Mouse (Mus musculus): ENCODE measurements at regions not wholly inside any gene's neighbourhood (a gene's known extent, or its start where the extent isn't known, plus 50 kb on each side); places are given as distances from the start of the nearest gene placed in this dataset.

GRCm38 (mm10) chr7:64047831-64048230 is 105.8 kb upstream of the Trpm1 start:
- Histone ChIP-seq H3K27ac (0 out of 2 replicates have a peak overlapping the region, but pooled peaks have one; percentile 72), H3K4me2 (ENCODE audit: low read depth, low read length) (no peak overlapping the region)
- no peak for DNase-seq (ENCODE audit: low spot score)

GRCm38 (mm10) chr7:64045292-64045691 is 106.6 kb upstream of the Klf13 start:
- no peak for ATAC-seq
- DNase-seq (ENCODE audit: low spot score): no peak
- no peak overlapping the region for H3K4me3 ChIP-seq (ENCODE audit: low read length)

More at GRCm38 (mm10) chr7:64047831-64048230, 105.8 kb upstream of the Trpm1 start:
- Histone ChIP-seq H3K4me1 (ENCODE audit: insufficient read depth, low read length) (peaks cover 18% of the 10 kb centered on the region), H3K9me3 (ENCODE audit: low read length) (no peaks in the 10 kb centered on the region), H3K27me3 (ENCODE audit: insufficient read depth, low read length) (no peaks in the 10 kb centered on the region), H3K36me3 (ENCODE audit: insufficient read depth, low read length) (no peaks in the 10 kb centered on the region), H3K4me3 (ENCODE audit: low read length) (no peak overlapping the region), H3K9ac (replicated peaks; ENCODE audit: low read length) (peak overlapping the region; percentile 63; the same call in 1 of the 2 replicates)
- no peak for TF ChIP-seq CTCF (IDR thresholded peaks at IDR 0.05; ENCODE audit: low read depth)
- no peak for ATAC-seq
- WGBS: 90% methylated on average over 4 of the region's 4 CpGs

GRCm38 (mm10) chr7:64042978-64043377 is 104.3 kb upstream of the Klf13 start:
- H3K4me2 ChIP-seq (ENCODE audit: low read depth, low read length): no peak overlapping the region
- no peak overlapping the region for H3K27ac ChIP-seq
- WGBS: 73% methylated on average over 2 of the region's 2 CpGs
- no peak overlapping the region for H3K9ac ChIP-seq (replicated peaks; ENCODE audit: low read length)
- no peaks in the 10 kb centered on the region for H3K27me3 ChIP-seq (ENCODE audit: insufficient read depth, low read length)
- no peaks in the 10 kb centered on the region for H3K9me3 ChIP-seq (ENCODE audit: low read length)
- ATAC-seq (no peak), DNase-seq (ENCODE audit: low spot score) (no peak)
- TF ChIP-seq CTCF (IDR thresholded peaks at IDR 0.05; ENCODE audit: low read depth): no peak
- H3K4me1 ChIP-seq (ENCODE audit: insufficient read depth, low read length): no peaks in the 10 kb centered on the region
- no peaks in the 10 kb centered on the region for H3K36me3 ChIP-seq (ENCODE audit: insufficient read depth, low read length)
- no peak overlapping the region for H3K4me3 ChIP-seq (ENCODE audit: low read length)

More at GRCm38 (mm10) chr7:64045292-64045691, 106.6 kb upstream of the Klf13 start:
- no peak overlapping the region for H3K4me2 ChIP-seq (ENCODE audit: low read depth, low read length)
- H3K4me1 ChIP-seq (ENCODE audit: insufficient read depth, low read length): peaks cover 18% of the 10 kb centered on the region
- WGBS: 84% methylated on average over 3 of the region's 3 CpGs
- no peaks in the 10 kb centered on the region for H3K36me3 ChIP-seq (ENCODE audit: insufficient read depth, low read length)
- H3K27me3 ChIP-seq (ENCODE audit: insufficient read depth, low read length): no peaks in the 10 kb centered on the region
- no peak overlapping the region for H3K9ac ChIP-seq (replicated peaks; ENCODE audit: low read length)
- H3K27ac ChIP-seq: no peak overlapping the region
- no peak for TF ChIP-seq CTCF (IDR thresholded peaks at IDR 0.05; ENCODE audit: low read depth)
- no peaks in the 10 kb centered on the region for H3K9me3 ChIP-seq (ENCODE audit: low read length)

GRCm38 (mm10) chr7:64041303-64041702 is 102.6 kb upstream of the Klf13 start:
- no peaks in the 10 kb centered on the region for H3K4me1 ChIP-seq (ENCODE audit: insufficient read depth, low read length)
- TF ChIP-seq CTCF (IDR thresholded peaks at IDR 0.05; ENCODE audit: low read depth): peak; percentile 35; the same call in 1 of the 2 replicates
- no peaks in the 10 kb centered on the region for H3K9me3 ChIP-seq (ENCODE audit: low read length)
- H3K27ac ChIP-seq: no peak overlapping the region
- no peaks in the 10 kb centered on the region for H3K27me3 ChIP-seq (ENCODE audit: insufficient read depth, low read length)
- no peak overlapping the region for H3K9ac ChIP-seq (replicated peaks; ENCODE audit: low read length)
- DNase-seq (ENCODE audit: low spot score): peak; percentile 11
- 96% methylated on average over 7 of the region's 7 CpGs for WGBS
- no peaks in the 10 kb centered on the region for H3K36me3 ChIP-seq (ENCODE audit: insufficient read depth, low read length)
- no peak overlapping the region for H3K4me3 ChIP-seq (ENCODE audit: low read length)
- no peak for ATAC-seq
- H3K4me2 ChIP-seq (ENCODE audit: low read depth, low read length): no peak overlapping the region

- H3K9ac ChIP-seq (replicated peaks; ENCODE audit: low read length): no peak overlapping the region
- no peaks in the 10 kb centered on the region for H3K27me3 ChIP-seq (ENCODE audit: insufficient read depth, low read length)
- no peak for ATAC-seq
- H3K27ac ChIP-seq: no peak overlapping the region
- no peak for DNase-seq (ENCODE audit: low spot score)
- 74% methylated on average over 7 of the region's 7 CpGs for WGBS
- H3K4me3 ChIP-seq (ENCODE audit: low read length): no peak overlapping the region
- TF ChIP-seq CTCF (IDR thresholded peaks at IDR 0.05; ENCODE audit: low read depth): no peak
- H3K9me3 ChIP-seq (ENCODE audit: low read length): no peaks in the 10 kb centered on the region
- no peaks in the 10 kb centered on the region for H3K36me3 ChIP-seq (ENCODE audit: insufficient read depth, low read length)
- no peak overlapping the region for H3K4me2 ChIP-seq (ENCODE audit: low read depth, low read length)
- H3K4me1 ChIP-seq (ENCODE audit: insufficient read depth, low read length): no peaks in the 10 kb centered on the region
Measured at GRCm38 (mm10) chr7:64040026-64040737, 101.5 kb upstream of the Klf13 start.

- Histone ChIP-seq H3K36me3 (ENCODE audit: insufficient read depth, low read length) (no peaks in the 10 kb centered on the region), H3K9me3 (ENCODE audit: low read length) (no peaks in the 10 kb centered on the region), H3K27ac (no peak overlapping the region), H3K4me1 (ENCODE audit: insufficient read depth, low read length) (no peaks in the 10 kb centered on the region), H3K27me3 (ENCODE audit: insufficient read depth, low read length) (no peaks in the 10 kb centered on the region), H3K4me2 (ENCODE audit: low read depth, low read length) (no peak overlapping the region), H3K9ac (replicated peaks; ENCODE audit: low read length) (no peak overlapping the region), H3K4me3 (ENCODE audit: low read length) (no peak overlapping the region)
- TF ChIP-seq CTCF (IDR thresholded peaks at IDR 0.05; ENCODE audit: low read depth): no peak
- no peak for ATAC-seq
- no peak for DNase-seq (ENCODE audit: low spot score)
- WGBS: 87% methylated on average over 8 of the region's 8 CpGs
Measured at GRCm38 (mm10) chr7:64037701-64038231, 99.1 kb upstream of the Klf13 start.

GRCm38 (mm10) chr7:64036154-64036553 is 97.4 kb upstream of the Klf13 start:
- no peaks in the 10 kb centered on the region for H3K36me3 ChIP-seq (ENCODE audit: insufficient read depth, low read length)
- no peak overlapping the region for H3K27ac ChIP-seq
- ATAC-seq (no peak), DNase-seq (ENCODE audit: low spot score) (no peak)
- no peak for TF ChIP-seq CTCF (IDR thresholded peaks at IDR 0.05; ENCODE audit: low read depth)
- no peaks in the 10 kb centered on the region for H3K27me3 ChIP-seq (ENCODE audit: insufficient read depth, low read length)
- H3K4me2 ChIP-seq (ENCODE audit: low read depth, low read length): no peak overlapping the region
- H3K4me3 ChIP-seq (ENCODE audit: low read length): no peak overlapping the region
- no peak overlapping the region for H3K9ac ChIP-seq (replicated peaks; ENCODE audit: low read length)
- no peaks in the 10 kb centered on the region for H3K4me1 ChIP-seq (ENCODE audit: insufficient read depth, low read length)
- WGBS: 94% methylated on average over 7 of the region's 7 CpGs
- no peaks in the 10 kb centered on the region for H3K9me3 ChIP-seq (ENCODE audit: low read length)

All from hindbrain, postnatal 0 days (tissue).